Mouse (Mus musculus): ENCODE measurements around the gene Cela1. TPM values are rescaled to one million over a fixed set of nuclear protein-coding genes. Genes with fewer than 3 reads are reported as not detected.

Gene Cela1
- 250 and 388 TPM in 2 replicates for polyA plus RNA-seq (2015; fragmentation: Nextera tagmentation; extraction: Ambion mirVana)

GRCm38 (mm10) chr15:100687430-100687971 lies at the start of gene Cela1:
Gene Cela1 (minus strand): TSS chr15:100687921.
- Histone ChIP-seq H3K4me1 (ENCODE audit: control insufficient read depth, insufficient read depth, low read length) (peaks cover 8% of the 10 kb centered on the region), H3K27ac (ENCODE audit: low read length) (peak within 1 kb of the TSS; percentile 58), H3K4me2 (ENCODE audit: low read depth, low read length) (peak within 1 kb of the TSS; percentile 34), H3K9me3 (replicated peaks; ENCODE audit: control insufficient read depth, low read length) (peaks cover 9% of the 10 kb centered on the region; the same call in 1 of the 2 replicates), H3K4me3 (replicated peaks; ENCODE audit: low read length) (peak within 1 kb of the TSS; percentile 25; the same call in 1 of the 2 replicates), H3K27me3 (ENCODE audit: control insufficient read depth, insufficient read depth, low read length) (no peaks in the 10 kb centered on the region), H3K36me3 (ENCODE audit: control insufficient read depth, insufficient read depth, low read length) (no peaks in the 10 kb centered on the region), H3K9ac (ENCODE audit: low read length) (peak within 1 kb of the TSS; percentile 47)
- WGBS: 57% methylated on average over 8 of the region's 8 CpGs
- ATAC-seq (ENCODE audit: insufficient read depth, low FRiP score): no peak

- H3K9ac ChIP-seq (ENCODE audit: low read length): no peak overlapping the region
- ATAC-seq (ENCODE audit: insufficient read depth, low FRiP score): no peak
- 0 out of 2 replicates have a peak, but pooled peaks cover under 1% of the 10 kb centered on the region for H3K27me3 ChIP-seq (ENCODE audit: control insufficient read depth, insufficient read depth, low read length)
- no peaks in the 10 kb centered on the region for H3K4me1 ChIP-seq (ENCODE audit: control insufficient read depth, insufficient read depth, low read length)
- H3K4me2 ChIP-seq (ENCODE audit: low read depth, low read length): no peak overlapping the region
- WGBS: 80% methylated on average over 9 of the region's 9 CpGs
- no peaks in the 10 kb centered on the region for H3K9me3 ChIP-seq (replicated peaks; ENCODE audit: control insufficient read depth, low read length)
- no peaks in the 10 kb centered on the region for H3K36me3 ChIP-seq (ENCODE audit: control insufficient read depth, insufficient read depth, low read length)
- no peak overlapping the region for H3K4me3 ChIP-seq (replicated peaks; ENCODE audit: low read length)
- H3K27ac ChIP-seq (ENCODE audit: low read length): no peak overlapping the region
Observed at GRCm38 (mm10) chr15:100735953-100736300, 48.2 kb upstream of the Cela1 start.

GRCm38 (mm10) chr15:100735095-100735952 lies 47.6 kb upstream of the Cela1 start:
- Histone ChIP-seq H3K4me1 (ENCODE audit: control insufficient read depth, insufficient read depth, low read length) (no peaks in the 10 kb centered on the region), H3K27me3 (ENCODE audit: control insufficient read depth, insufficient read depth, low read length) (peaks cover 6% of the 10 kb centered on the region), H3K9me3 (replicated peaks; ENCODE audit: control insufficient read depth, low read length) (no peaks in the 10 kb centered on the region), H3K27ac (ENCODE audit: low read length) (no peak overlapping the region), H3K36me3 (ENCODE audit: control insufficient read depth, insufficient read depth, low read length) (no peaks in the 10 kb centered on the region), H3K9ac (ENCODE audit: low read length) (no peak overlapping the region), H3K4me3 (replicated peaks; ENCODE audit: low read length) (no peak overlapping the region), H3K4me2 (ENCODE audit: low read depth, low read length) (no peak overlapping the region)
- no peak for ATAC-seq (ENCODE audit: insufficient read depth, low FRiP score)
- 83% methylated on average over 14 of the region's 15 CpGs for WGBS

GRCm38 (mm10) chr15:100732580-100732979 lies 44.9 kb upstream of the Cela1 start:
- Histone ChIP-seq H3K4me1 (ENCODE audit: control insufficient read depth, insufficient read depth, low read length) (no peaks in the 10 kb centered on the region; the same call in 1 of the 2 replicates), H3K27ac (ENCODE audit: low read length) (no peak overlapping the region), H3K9me3 (replicated peaks; ENCODE audit: control insufficient read depth, low read length) (no peaks in the 10 kb centered on the region), H3K9ac (ENCODE audit: low read length) (no peak overlapping the region), H3K4me2 (ENCODE audit: low read depth, low read length) (no peak overlapping the region), H3K27me3 (ENCODE audit: control insufficient read depth, insufficient read depth, low read length) (peaks cover 25% of the 10 kb centered on the region), H3K36me3 (ENCODE audit: control insufficient read depth, insufficient read depth, low read length) (no peaks in the 10 kb centered on the region), H3K4me3 (replicated peaks; ENCODE audit: low read length) (no peak overlapping the region)
- 37% methylated on average over 5 of the region's 5 CpGs for WGBS
- ATAC-seq (ENCODE audit: insufficient read depth, low FRiP score): 0 out of 2 replicates have a peak, but pooled peaks have one; percentile 22

GRCm38 (mm10) chr15:100731081-100731480 lies 43.4 kb upstream of the Cela1 start:
- Histone ChIP-seq H3K4me3 (replicated peaks; ENCODE audit: low read length) (no peak overlapping the region), H3K36me3 (ENCODE audit: control insufficient read depth, insufficient read depth, low read length) (no peaks in the 10 kb centered on the region), H3K4me1 (ENCODE audit: control insufficient read depth, insufficient read depth, low read length) (no peaks in the 10 kb centered on the region; the same call in 1 of the 2 replicates), H3K27me3 (ENCODE audit: control insufficient read depth, insufficient read depth, low read length) (peaks cover 31% of the 10 kb centered on the region), H3K4me2 (ENCODE audit: low read depth, low read length) (no peak overlapping the region), H3K9me3 (replicated peaks; ENCODE audit: control insufficient read depth, low read length) (no peaks in the 10 kb centered on the region), H3K9ac (ENCODE audit: low read length) (no peak overlapping the region), H3K27ac (ENCODE audit: low read length) (no peak overlapping the region)
- no peak for ATAC-seq (ENCODE audit: insufficient read depth, low FRiP score)
- 44% methylated on average over 9 of the region's 9 CpGs for WGBS

- Histone ChIP-seq H3K36me3 (ENCODE audit: control insufficient read depth, insufficient read depth, low read length) (no peaks in the 10 kb centered on the region), H3K27ac (ENCODE audit: low read length) (no peak within 1 kb of the TSS), H3K4me1 (ENCODE audit: control insufficient read depth, insufficient read depth, low read length) (no peaks in the 10 kb centered on the region; the same call in 1 of the 2 replicates), H3K4me3 (replicated peaks; ENCODE audit: low read length) (peak within 1 kb of the TSS; percentile 40), H3K4me2 (ENCODE audit: low read depth, low read length) (peak within 1 kb of the TSS; percentile 58), H3K9ac (ENCODE audit: low read length) (peak within 1 kb of the TSS; percentile 50; the same call in 1 of the 2 replicates), H3K9me3 (replicated peaks; ENCODE audit: control insufficient read depth, low read length) (no peaks in the 10 kb centered on the region), H3K27me3 (ENCODE audit: control insufficient read depth, insufficient read depth, low read length) (peaks cover 31% of the 10 kb centered on the region)
- 10% methylated on average over 38 of the region's 57 CpGs for WGBS
- ATAC-seq (ENCODE audit: insufficient read depth, low FRiP score): peak; percentile 70
Observed at GRCm38 (mm10) chr15:100729281-100729985, 41.7 kb upstream of the Cela1 start, which contains the start of gene Galnt6. Gene Galnt6 (minus strand): TSS chr15:100729376.

GRCm38 (mm10) chr15:100728586-100728985 lies 40.9 kb upstream of the Cela1 start:
- no peaks in the 10 kb centered on the region; the same call in 1 of the 2 replicates for H3K4me1 ChIP-seq (ENCODE audit: control insufficient read depth, insufficient read depth, low read length)
- peak overlapping the region; percentile 58 for H3K4me2 ChIP-seq (ENCODE audit: low read depth, low read length)
- WGBS: 35% methylated on average over 9 of the region's 9 CpGs
- peak overlapping the region; percentile 40 for H3K4me3 ChIP-seq (replicated peaks; ENCODE audit: low read length)
- H3K27me3 ChIP-seq (ENCODE audit: control insufficient read depth, insufficient read depth, low read length): peaks cover 31% of the 10 kb centered on the region
- H3K9ac ChIP-seq (ENCODE audit: low read length): peak overlapping the region; percentile 50; the same call in 1 of the 2 replicates
- H3K36me3 ChIP-seq (ENCODE audit: control insufficient read depth, insufficient read depth, low read length): no peaks in the 10 kb centered on the region
- H3K9me3 ChIP-seq (replicated peaks; ENCODE audit: control insufficient read depth, low read length): no peaks in the 10 kb centered on the region
- no peak overlapping the region for H3K27ac ChIP-seq (ENCODE audit: low read length)
- ATAC-seq (ENCODE audit: insufficient read depth, low FRiP score): no peak

GRCm38 (mm10) chr15:100727834-100728233 lies 40.1 kb upstream of the Cela1 start:
- 71% methylated on average over 11 of the region's 11 CpGs for WGBS
- peaks cover 31% of the 10 kb centered on the region for H3K27me3 ChIP-seq (ENCODE audit: control insufficient read depth, insufficient read depth, low read length)
- H3K4me3 ChIP-seq (replicated peaks; ENCODE audit: low read length): no peak overlapping the region
- no peaks in the 10 kb centered on the region for H3K9me3 ChIP-seq (replicated peaks; ENCODE audit: control insufficient read depth, low read length)
- no peaks in the 10 kb centered on the region for H3K36me3 ChIP-seq (ENCODE audit: control insufficient read depth, insufficient read depth, low read length)
- H3K4me1 ChIP-seq (ENCODE audit: control insufficient read depth, insufficient read depth, low read length): no peaks in the 10 kb centered on the region; the same call in 1 of the 2 replicates
- no peak overlapping the region; the same call in 1 of the 2 replicates for H3K27ac ChIP-seq (ENCODE audit: low read length)
- H3K9ac ChIP-seq (ENCODE audit: low read length): no peak overlapping the region
- ATAC-seq (ENCODE audit: insufficient read depth, low FRiP score): peak; percentile 82; the same call in 1 of the 2 replicates
- H3K4me2 ChIP-seq (ENCODE audit: low read depth, low read length): 0 out of 2 replicates have a peak overlapping the region, but pooled peaks have one; percentile 2
